Mouse (Mus musculus) WW6 (cell line): ENCODE data around the gene Gm7029.
"Not testable (repeated sequence)": the region's sequence is repeated elsewhere in the genome, so short reads cannot be mapped to it uniquely, and the experiment has no call there.

Experiments
- DNase-seq: peaks from one replicate; pipeline ENCODE4 v3.0.0-alpha.2; 2013; ENCODE audit warnings: low read depth, low spot score

The Gm7029 gene

GRCm38 (mm10) chr17:33873537-33873936 is at the start of gene Gm7029:
Gene Gm7029 (plus strand): TSS chr17:33873837.
- DNase-seq, result not testable (repeated sequence)

- peak; percentile 93 for DNase-seq
Observed at GRCm38 (mm10) chr17:33824084-33824996, 49.3 kb upstream of the Gm7029 start, which contains the start of the genes Rps28 and Ndufa7. Gene Rps28 (minus strand): TSS chr17:33824562. Gene Ndufa7 (plus strand): TSS chr17:33824572.

GRCm38 (mm10) chr17:33824997-33825330 is 48.7 kb upstream of the Gm7029 start:
- not testable (repeated sequence) for DNase-seq

- no peak for DNase-seq
Observed at GRCm38 (mm10) chr17:33825462-33825861, 48.2 kb upstream of the Gm7029 start.

- no peak for DNase-seq
Observed at GRCm38 (mm10) chr17:33826850-33827249, 46.8 kb upstream of the Gm7029 start.

DNA sequence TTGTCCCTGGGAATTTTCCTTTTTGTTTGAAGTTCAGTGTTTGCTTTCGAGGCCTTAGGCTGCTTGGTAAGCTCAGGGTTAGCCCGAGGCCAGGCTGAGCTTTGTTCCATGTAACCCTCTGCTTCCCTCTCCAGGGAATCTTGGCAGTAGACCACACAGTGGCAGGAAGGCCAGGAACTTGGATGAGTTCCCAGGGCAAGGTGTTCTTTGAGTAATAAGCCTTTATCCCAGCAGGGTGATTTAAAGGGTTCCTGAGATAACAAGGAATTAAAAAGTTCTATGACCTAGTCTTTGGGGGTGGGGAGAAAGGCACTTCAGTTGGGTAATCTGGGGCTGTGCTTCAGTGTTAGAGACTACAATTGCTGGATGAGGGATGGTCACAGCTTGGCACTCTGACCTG is 44.7 kb upstream of the Gm7029 start:
- DNase-seq, result no peak

GRCm38 (mm10) chr17:33829561-33829960 is 44.1 kb upstream of the Gm7029 start:
- DNase-seq, result no peak

DNA sequence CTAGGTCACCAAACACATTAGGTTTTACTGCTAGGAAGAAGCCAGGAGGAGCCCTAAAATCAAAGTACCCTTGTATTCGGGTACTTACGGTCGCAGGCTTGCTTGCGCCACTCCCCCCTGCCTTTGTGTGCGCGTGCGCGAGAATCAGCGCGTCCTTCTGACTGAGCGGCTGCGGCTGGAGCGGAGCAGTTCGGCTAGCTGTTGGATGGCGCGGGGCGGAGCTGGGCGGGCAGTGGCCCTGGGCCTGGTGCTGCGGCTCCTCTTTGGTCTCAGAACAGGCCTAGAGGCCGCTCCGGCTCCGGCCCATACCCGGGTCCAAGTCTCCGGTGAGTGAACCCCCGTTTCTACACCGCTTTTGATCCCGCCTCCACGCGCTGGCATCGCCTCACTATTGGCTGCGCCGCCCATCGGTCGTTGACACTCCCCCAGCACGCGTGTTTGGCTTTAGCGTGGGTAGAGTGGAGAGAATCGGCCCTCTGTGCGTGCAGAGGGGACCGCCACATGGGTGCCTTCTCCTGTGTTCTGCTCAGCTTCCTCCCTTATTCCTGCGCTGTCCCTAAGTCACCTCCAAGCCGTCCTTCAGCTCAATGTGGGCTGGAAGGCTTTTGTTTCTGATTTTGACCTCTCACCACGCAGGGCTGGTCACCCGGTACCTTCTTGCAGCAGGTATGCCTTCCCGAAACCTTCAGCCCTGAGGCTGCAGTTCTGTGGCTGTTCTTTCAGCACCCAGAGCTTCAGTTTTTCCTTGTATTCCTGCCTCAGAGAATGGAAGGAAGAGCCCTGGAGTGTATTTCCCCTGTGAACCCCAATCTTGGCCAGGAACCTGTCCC is 30.5 kb upstream of the Gm7029 start, which contains the start of gene Cd320:
Gene Cd320 (plus strand): TSS at position 126 of the 830 bp plus-strand sequence.
- DNase-seq, result peak; percentile 77

- DNase-seq, result no peak
Observed at GRCm38 (mm10) chr17:33844196-33844595, 29.4 kb upstream of the Gm7029 start.

DNA sequence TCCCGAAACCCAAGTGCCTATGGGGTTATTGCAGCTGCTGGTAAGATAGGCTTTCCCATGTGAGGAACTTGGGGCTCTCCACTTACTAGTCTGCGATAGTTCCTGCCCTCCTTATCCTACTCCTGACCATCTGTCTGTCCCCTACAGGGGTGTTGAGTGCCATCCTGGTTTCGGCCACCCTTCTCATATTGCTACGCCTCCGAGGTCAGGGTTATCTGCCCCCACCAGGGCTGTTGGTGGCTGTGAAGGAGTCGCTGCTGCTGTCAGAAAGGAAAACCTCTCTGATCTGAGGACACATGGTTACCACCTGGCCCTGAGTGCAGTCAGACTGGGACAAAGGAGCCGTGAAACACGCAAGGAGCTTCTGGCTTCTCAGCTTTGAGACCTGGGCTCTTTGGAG is 25.5 kb upstream of the Gm7029 start:
- DNase-seq, result no peak

GRCm38 (mm10) chr17:33851331-33851730 is 22.3 kb upstream of the Gm7029 start:
- DNase-seq, result no peak

DNA sequence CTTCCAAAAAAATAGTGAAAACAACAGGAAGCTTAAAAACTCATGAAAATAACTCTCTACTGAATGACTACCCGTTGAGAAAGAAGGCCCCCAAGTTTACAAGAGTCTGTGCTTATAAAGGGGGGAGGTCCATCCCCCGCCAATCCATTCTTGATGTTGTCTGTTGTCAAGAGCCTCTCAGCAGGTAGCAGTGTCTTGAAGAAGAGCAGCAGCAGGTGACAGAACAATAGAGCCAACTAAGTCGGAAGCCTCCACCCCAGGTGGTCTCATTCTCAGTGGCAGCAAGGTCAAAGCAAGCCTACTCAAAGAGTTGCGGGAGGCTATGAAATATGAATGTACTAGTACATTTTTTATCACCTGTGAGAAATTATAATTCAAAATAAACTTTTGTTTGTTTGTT is 15.8 kb upstream of the Gm7029 start:
- no peak for DNase-seq

DNA sequence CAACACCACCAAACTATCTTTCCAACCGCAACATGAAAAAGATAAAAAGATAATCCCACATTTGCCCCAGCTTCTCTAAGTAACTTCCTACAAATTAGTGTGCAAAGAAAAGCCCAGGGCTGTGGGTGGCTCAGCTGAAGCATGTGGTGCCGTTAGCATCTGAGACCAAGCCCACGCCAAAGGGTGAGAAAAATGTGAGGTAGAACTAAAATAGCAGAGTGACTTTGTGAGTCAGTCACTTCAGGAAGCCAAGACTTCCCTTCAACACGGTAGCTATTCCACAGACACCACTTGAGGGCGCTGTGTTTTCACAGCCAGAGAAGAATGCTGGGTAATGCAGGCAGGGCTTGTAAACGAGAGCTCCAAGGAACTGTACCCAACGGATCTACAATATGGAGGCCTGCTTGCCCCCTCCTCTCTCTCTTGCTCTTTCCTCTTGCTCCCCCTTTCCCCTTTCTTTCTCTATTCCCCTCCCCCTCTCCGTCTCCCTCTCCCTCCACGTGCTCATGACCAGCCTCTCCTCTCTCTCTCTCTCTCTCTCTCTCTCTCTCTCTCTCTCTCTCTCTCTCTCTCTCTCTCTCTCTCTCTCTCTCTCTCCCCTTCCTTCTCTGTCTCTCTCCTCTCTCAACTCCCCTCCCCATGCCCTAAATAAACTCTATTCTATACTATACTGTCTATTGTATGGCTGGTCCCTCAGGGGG is 8.2 kb upstream of the Gm7029 start:
- peak; percentile 74 for DNase-seq

DNA sequence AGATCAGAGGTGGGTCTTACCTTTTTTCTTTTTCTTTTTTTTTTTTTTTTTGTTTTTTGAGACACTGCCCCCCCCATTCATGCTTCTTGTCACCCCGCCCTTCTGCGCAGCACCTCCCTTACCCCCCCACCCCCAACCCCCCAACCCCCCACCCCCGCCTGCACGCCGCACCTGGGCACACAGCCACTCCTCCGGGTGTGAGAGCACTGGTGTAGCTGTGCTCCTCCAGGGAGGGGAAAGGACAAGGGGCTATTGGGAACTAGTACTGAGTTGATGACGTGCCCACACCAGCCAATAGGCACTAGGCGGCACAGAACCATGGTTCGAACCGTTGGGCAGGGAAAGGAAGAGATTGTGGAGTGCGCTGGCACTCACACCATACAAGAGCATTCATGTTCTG is 774 bp downstream of the Gm7029 start:
- DNase-seq, result no peak

- not testable (repeated sequence) for DNase-seq
Observed at GRCm38 (mm10) chr17:33875797-33876196, 2.2 kb downstream of the Gm7029 start.

- not testable (repeated sequence) for DNase-seq
Observed at GRCm38 (mm10) chr17:33884320-33884719, 10.7 kb downstream of the Gm7029 start.

GRCm38 (mm10) chr17:33887802-33888201 is 14.2 kb downstream of the Gm7029 start:
- not testable (repeated sequence) for DNase-seq

- DNase-seq, result not testable (repeated sequence)
Observed at GRCm38 (mm10) chr17:33888230-33888629, 14.6 kb downstream of the Gm7029 start.

- DNase-seq, result not testable (repeated sequence)
Observed at GRCm38 (mm10) chr17:33889941-33890532, 16.4 kb downstream of the Gm7029 start.

- DNase-seq, result peak; percentile 97
Observed at GRCm38 (mm10) chr17:33890533-33891059, 17.0 kb downstream of the Gm7029 start, which contains the start of gene Kifc1. Gene Kifc1 (minus strand): TSS chr17:33890661.

DNA sequence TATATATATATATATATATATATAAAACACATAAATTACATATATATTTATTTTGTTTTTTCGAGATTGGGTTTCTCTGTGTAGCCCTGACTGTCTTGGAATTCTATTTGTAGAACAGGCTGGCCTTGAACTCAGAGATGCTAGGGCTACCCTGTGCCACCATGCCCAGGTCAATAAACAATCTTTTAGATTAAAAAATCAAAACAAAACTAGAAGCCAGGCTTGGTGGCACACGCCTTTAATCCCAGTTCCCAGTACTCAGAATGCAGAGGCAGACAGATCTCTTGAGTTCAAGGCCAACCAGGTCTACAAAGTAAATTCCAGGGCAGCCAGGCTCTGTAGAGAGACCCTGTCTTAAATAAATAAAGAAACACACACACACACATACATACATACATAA is 17.7 kb downstream of the Gm7029 start:
- DNase-seq, result no peak
